Mouse (Mus musculus) Patski (cell line): ENCODE results near the gene Mboat7. TPM values are rescaled to one million over a fixed set of nuclear protein-coding genes. Genes with fewer than 3 reads are reported as not detected.
"Not testable (repeated sequence)": the region's sequence is repeated elsewhere in the genome, so short reads cannot be mapped to it uniquely, and the experiment has no call there.

Experiments
- ATAC-seq: fragments of 100-300 bp; one replicate; pipeline ENCODE4 v1.8.0; 2021
- CTCF ChIA-PET: fragments of 350-600 bp; sonication (Branson Sonifier 250); formaldehyde crosslinking; loops from one replicate; lab custom pipeline; 2022; ENCODE audit warnings: inconsistent platforms; lab: Charles Lee
- POLR2A ChIA-PET: fragments of 350-600 bp; sonication (Branson Sonifier 250); formaldehyde crosslinking; loops from one replicate; lab custom pipeline; 2022; ENCODE audit warnings: antibody characterized with exemption, inconsistent platforms; lab: Charles Lee
- DNase-seq: peaks from one replicate; pipeline ENCODE4 v3.0.0-alpha.2; 2011; ENCODE audit warnings: low read depth, low spot score
- H3K27me3 ChIP-seq: fragments of 371-371 bp; one replicate; pipeline ENCODE4 v1.5.1; 2021
- CTCF ChIP-seq: fragments of 100-300 bp; IDR thresholded peaks from one replicate; pipeline ENCODE4 v1.5.1; 2021
- in situ Hi-C: fragments of 300-500 bp; cut with MboI; formaldehyde crosslinking; loops from 3 replicates; pipeline ENCODE4 v1.11.1; 2018; ENCODE audit warnings: low pct_unique_long_range_greater_than_20kb, mixed read lengths
- polyA plus RNA-seq: library from polyadenylated mRNA; unstranded; gene quantifications from one replicate; pipeline ENCODE4 v1.2.3, GENCODE M21; 2021

Mboat7 gene
- polyA plus RNA-seq: 118 TPM

DNA sequence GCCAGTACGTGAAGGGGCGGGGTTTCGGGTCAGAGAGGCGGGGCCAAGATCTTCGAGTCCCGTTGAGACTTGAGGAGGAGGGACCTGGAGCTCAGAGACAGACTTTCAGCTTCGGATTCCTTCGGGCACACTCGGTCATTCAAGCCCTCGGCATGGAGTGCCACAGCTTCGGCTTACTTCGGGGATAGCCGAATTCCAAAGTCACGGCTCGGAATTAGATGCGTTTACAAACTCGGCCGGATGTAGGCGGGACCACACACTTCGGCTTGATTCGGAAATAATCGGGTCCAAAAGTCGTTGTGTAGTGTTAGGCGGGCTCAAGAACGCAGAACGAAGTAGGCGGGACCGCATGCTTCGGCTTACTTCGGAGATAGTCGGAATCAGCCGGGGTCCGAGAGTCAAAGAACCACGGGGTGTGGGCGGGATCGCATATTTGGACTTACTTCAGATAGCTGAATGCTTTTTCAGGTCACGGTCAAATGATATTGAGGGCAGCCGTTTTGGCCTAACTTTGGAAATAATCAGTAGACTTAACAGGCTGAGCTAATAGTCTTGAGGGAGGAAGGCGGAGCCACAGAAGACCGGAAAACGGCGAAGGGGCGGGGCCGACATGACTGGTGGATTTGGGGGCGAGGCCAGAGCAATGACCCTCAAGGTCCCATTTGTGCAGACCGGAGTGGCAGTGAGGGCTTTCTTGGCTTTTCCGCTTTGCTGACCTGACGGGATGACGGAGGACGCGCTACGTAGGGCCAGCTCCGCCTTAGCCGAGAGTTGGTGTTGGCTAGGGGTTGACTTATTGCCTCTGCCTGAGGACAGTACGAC lies at the start of gene Mboat7:
TSS of gene Mboat7 (minus strand) at position 537 of the 822 bp plus-strand sequence.
- DNase-seq (peak; percentile 97), ATAC-seq (peak; percentile 86)
- ChIA-PET POLR2A (interaction anchor here (0.6 to 2.2 kb wide), 4 partner anchors 13 to 734 kb away, joined by 3 to 11 read pairs (median 4); partner anchors contain the start of gene Cnot3), CTCF (interaction anchor here (0.9 to 1.5 kb wide), 2 partner anchors 10 to 23 kb away, joined by 3 to 4 read pairs; no protein-coding TSS in a partner anchor)
- in situ Hi-C loops: loop anchor here (5.0 to 10.0 kb wide), 3 partner anchors 41 to 442 kb away; partner anchors contain the start of gene Leng8
- TF ChIP-seq CTCF: no peak
- no peaks in the 10 kb centered on the region for H3K27me3 ChIP-seq

DNA sequence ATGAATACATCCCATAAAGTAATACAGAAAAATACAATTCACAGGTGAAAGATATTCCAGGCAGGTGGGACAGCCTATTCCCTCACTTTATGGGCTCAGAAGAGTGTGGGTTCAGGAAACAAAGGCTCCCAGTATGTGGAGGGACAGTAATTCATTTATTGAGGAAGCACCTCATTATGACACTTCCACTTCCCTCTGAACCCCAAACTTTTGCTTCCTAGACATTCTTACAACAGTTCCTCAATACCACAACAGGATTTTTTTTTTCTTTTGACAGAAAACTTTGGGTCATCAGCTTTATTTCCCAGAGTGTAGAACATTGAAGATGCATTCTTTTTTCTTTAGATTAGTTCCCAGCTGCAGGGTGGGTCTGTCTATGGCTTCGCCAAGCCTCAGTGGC lies 39.4 kb upstream of the Mboat7 start:
- H3K27me3 ChIP-seq, in situ Hi-C loops, DNase-seq, CTCF ChIA-PET, ATAC-seq, POLR2A ChIA-PET: not testable (repeated sequence)

DNA sequence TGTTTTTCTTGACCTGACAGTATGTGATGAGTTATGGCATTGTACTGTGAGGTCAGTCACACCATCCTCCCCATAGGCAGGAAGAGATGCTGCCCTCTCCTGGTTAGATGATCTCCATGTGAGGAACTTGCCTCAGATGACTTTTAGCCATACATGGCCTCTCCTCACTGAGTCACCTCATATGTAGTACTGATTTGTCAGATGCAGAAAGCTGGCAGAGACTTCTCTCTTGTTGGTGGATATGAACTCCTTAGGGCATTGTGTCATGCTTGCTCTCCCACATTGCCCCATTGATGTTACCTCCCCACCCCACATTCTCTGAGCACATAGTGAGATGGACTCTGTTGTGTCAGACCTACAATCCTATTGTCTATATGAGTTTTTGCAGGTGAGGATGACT lies 32.1 kb upstream of the Mboat7 start:
- H3K27me3 ChIP-seq, POLR2A ChIA-PET, DNase-seq, in situ Hi-C loops, CTCF ChIA-PET, ATAC-seq: not testable (repeated sequence)

DNA sequence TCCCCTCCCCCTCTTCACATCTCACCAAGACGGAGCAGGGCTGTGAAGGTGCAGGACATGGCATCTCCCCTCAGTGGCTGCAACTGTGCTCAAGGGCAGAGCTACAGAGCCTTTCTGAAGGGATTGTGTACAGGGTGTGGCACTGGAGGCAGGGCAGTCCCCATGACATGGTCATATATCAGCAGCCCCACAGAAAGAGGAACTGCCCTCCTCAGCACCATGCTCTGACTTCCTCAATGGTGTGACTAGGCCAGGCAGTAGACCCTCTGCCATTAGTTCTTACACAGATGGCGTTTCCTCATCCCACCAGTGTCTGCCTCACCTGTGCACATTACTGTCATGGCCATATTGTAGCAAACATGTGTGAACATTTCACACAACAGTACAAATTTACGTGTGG lies 26.9 kb upstream of the Mboat7 start, which contains the start of gene Pirb:
TSS of gene Pirb (minus strand) at position 124 of the 400 bp plus-strand sequence.
- CTCF ChIA-PET, DNase-seq, ATAC-seq, H3K27me3 ChIP-seq, in situ Hi-C loops, POLR2A ChIA-PET: not testable (repeated sequence)

DNA sequence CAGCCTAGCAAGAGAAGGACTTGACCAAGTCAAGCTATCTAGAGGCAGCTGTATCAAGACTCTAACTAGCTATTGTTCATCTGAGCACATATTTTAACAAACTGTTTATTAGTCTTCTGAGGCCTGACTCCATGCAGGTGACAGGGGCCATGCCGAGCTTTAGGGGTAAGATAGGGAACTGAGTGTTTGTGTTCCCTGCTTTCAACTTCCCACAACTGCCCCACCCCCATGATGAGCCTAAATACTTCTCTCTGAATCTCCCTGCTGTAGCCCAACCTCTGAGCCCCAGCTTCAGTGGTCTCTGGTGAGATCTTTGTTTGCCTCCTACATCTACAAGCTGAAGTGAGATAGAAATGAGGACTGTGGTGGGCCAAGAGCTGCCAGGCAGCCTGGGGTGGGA lies 21.9 kb upstream of the Mboat7 start:
- CTCF ChIA-PET: no interaction called here

DNA sequence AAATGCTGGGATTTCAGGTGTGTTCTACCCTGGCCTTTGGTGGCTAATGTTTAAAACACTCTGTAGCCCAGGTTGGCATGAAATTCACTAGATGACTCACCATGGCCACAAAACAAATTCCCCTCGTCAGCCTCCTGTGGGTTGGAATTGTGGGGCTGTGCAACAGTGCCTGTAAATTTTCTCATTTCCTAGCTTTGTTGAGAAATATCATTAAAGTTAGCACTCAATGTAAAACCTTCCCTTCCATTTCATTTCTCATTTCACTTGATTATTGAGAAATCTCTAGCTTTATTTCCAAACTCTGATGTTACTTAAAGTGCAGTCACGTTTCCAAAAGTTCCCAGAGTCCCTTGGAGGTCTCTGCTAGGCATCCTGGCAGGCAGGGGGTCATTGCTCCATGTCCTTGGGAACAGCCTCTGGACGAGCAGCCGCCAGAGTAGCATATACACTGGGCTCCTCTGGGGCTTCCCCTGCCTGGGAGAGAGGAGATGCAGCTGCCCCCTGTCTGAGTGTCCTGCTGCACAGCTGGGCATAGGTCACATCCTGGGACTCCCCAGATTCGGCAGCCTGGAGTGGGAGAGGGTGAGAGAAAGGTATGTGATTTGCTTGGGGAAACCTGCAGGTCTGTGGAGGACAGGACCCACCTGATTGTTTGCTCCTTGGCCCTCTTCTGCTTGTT lies 19.1 kb upstream of the Mboat7 start:
- TF ChIP-seq CTCF: no peak
- DNase-seq (no peak), ATAC-seq (no peak)
- no peaks in the 10 kb centered on the region for H3K27me3 ChIP-seq
- CTCF ChIA-PET: interaction anchor here (1.7 kb wide), 1 partner anchor 9 kb away, joined by 3 read pairs; no protein-coding TSS in a partner anchor
- in situ Hi-C loops: no loop called here
- POLR2A ChIA-PET: no interaction called here

More for the DNA sequence above, 21.9 kb upstream of the Mboat7 start:
- no peaks in the 10 kb centered on the region for H3K27me3 ChIP-seq
- no peak for TF ChIP-seq CTCF
- no peak for ATAC-seq
- in situ Hi-C loops: no loop called here
- POLR2A ChIA-PET: no interaction called here
- DNase-seq: no peak

DNA sequence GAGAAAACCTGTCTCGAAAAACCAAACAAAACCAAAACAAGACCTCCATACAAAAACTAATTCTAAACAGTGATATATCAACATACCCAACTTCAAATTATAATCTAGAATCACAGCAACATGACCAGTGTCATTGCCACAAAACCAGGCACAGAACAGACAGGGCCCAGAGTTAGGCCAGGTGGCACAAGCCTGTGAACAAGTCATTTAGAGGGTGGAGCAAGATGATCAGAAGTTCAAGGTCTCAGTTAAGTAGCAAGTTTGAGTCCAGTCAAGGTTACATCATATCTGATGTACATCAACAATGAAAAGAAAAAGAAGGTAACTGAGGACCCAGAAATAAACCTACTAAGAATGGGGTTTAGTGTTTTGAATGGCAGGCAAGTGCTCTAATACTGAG lies 15.7 kb upstream of the Mboat7 start:
- H3K27me3 ChIP-seq: no peaks in the 10 kb centered on the region
- no peak for TF ChIP-seq CTCF
- in situ Hi-C loops: no loop called here
- ATAC-seq (no peak), DNase-seq (no peak)
- POLR2A ChIA-PET: no interaction called here
- CTCF ChIA-PET: no interaction called here

DNA sequence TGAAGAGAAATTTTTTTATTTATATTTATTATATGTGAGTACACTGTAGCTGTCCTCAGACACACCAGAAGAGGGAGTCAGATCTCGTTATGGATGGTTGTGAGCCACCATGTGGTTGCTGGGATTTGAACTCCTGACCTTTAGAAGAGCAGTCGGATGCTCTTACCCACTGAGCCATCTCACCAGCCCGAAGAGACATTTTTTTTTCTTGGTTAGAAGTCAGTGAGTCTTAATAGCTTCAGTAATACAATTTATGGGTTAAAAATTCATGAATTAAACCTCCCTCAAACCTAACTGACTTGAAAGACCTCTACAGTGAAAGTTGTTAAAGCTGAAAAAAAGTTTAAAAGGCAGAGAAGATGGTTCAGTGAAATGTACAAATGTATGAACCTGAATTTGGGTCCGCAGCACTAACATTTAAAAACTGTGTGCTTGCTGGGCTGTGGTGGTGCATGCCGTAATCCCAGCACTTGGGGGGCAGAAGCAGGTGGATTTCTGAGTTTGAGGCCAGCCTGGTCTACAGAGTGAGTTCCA lies 15.2 kb upstream of the Mboat7 start:
- H3K27me3 ChIP-seq, ATAC-seq, DNase-seq, in situ Hi-C loops, POLR2A ChIA-PET: not testable (repeated sequence)
- CTCF ChIA-PET: interaction anchor here (0.8 kb wide), 1 partner anchor 724 kb away, joined by 3 read pairs; no protein-coding TSS in a partner anchor

DNA sequence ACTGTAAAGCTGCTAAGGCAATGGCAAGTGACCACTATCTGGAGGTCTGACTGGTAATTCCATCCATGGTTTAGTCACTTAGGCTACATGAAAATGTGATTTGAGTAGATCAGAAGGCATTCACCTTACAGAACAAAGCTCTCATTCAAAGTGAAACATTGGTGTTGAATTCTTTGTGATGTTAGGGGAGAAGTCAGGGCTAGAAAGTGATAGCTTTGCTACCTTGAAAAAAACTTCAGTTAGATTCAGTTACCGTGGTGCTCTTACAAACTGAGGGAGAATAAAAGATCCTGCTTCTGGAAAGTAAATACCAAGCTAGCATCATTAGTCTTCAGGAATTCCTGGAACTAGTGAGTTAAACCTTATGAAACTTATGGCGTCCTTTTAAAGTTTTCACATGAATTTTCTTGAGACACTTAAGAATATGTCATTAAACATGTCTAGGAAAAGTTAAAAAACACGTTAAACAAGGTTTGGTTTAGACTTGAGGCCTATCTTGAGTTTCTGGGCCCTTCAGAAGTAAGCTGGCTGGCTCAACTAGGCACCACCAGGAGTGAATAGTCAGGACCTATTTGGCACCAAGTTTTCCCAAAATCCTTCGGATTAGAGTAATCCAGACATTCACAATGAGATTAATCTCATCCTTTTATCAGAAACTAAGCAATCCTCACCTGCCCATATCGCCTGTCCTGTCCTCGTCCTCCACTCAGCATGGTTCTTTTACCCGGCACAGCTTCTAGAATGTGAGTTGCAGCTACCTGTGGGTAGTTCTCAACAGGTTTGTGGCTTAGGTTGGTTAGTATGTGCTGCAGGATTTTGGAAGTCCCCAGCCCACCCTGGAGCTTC lies 14.5 kb upstream of the Mboat7 start:
- ChIA-PET POLR2A (interaction anchor here (3.3 kb wide), 1 partner anchor 14 kb away, joined by 11 read pairs; the partner anchor contains the start of genes Mboat7 and Tsen34), CTCF (interaction anchor here (0.8 to 1.5 kb wide), 2 partner anchors 10 to 724 kb away, joined by 3 to 4 read pairs; no protein-coding TSS in a partner anchor)
- ATAC-seq (no peak), DNase-seq (no peak)
- no peak for TF ChIP-seq CTCF
- H3K27me3 ChIP-seq: no peaks in the 10 kb centered on the region
- in situ Hi-C loops: no loop called here
